Mouse (Mus musculus) cerebellum, adult 2 months (tissue): ENCODE measurements around the gene Ctsw.

Source experiments
- CTCF ChIP-seq: fragments of 200-500 bp; IDR thresholded peaks from 2 replicates; pipeline ENCODE4 v1.5.1; 2011; ENCODE audit warnings: low read depth, mild to moderate bottlenecking, control low read depth, low read length, moderate library complexity, borderline replicate concordance; ENCODE audit not compliant: insufficient read depth
- POLR2A ChIP-seq: fragments of 200-500 bp; IDR thresholded peaks from 2 replicates; pipeline ENCODE4 v1.6.1; 2011; ENCODE audit warnings: low read length, control low read depth, borderline replicate concordance; ENCODE audit not compliant: insufficient read depth

GRCm38 (mm10) chr19:5465037-5465436 lies 3.3 kb downstream of the Ctsw start:
- no peak for TF ChIP-seq CTCF
- TF ChIP-seq POLR2A: no peak
